Mouse (Mus musculus): ENCODE results near the gene Cacnb1. TPM values are rescaled to one million over a fixed set of nuclear protein-coding genes. Genes with fewer than 3 reads are reported as not detected.

Cacnb1 gene
- polyA plus RNA-seq, 1 experiment from 2014 or later, result 1.2 TPM

DNA sequence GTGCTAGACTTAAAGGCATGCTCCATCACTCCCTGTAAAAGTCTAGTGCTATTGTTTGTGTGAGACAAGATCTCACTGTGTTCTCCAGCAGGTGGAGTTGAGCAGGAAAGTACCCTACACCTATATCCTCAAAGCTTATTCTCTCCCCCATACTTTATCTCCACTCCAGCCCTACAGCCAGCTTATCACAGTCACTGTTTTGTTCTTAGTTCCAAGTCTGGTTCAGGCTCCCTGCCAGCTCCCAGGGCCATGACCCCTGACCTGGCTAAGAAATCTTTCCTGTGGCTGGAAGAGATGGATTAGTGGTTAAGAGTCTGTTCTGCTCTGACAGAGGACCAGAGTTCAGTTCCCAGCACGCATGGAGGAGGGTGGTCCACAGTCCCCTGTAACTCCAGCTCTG is 23.6 kb upstream of the Cacnb1 start:
- Histone ChIP-seq H3K4me3 (ENCODE audit: low read depth, low read length) (no peak overlapping the region), H3K9me3 (replicated peaks; ENCODE audit: control insufficient read depth, low read length) (no peaks in the 10 kb centered on the region), H3K4me1 (ENCODE audit: control insufficient read depth, low read depth, low read length) (no peaks in the 10 kb centered on the region), H3K27ac (ENCODE audit: low read length) (no peak overlapping the region), H3K36me3 (ENCODE audit: control insufficient read depth, insufficient read depth) (no peaks in the 10 kb centered on the region), H3K9ac (ENCODE audit: low read depth, low read length) (no peak overlapping the region), H3K27me3 (ENCODE audit: control insufficient read depth, insufficient read depth, low read depth, low read length) (peaks cover 16% of the 10 kb centered on the region), H3K4me2 (ENCODE audit: low read depth, low read length) (no peak overlapping the region)
- 35% methylated on average over 1 of the region's 1 CpGs for WGBS (ENCODE audit: insufficient replicate concordance)
- ATAC-seq (ENCODE audit: low read depth), result no peak

DNA sequence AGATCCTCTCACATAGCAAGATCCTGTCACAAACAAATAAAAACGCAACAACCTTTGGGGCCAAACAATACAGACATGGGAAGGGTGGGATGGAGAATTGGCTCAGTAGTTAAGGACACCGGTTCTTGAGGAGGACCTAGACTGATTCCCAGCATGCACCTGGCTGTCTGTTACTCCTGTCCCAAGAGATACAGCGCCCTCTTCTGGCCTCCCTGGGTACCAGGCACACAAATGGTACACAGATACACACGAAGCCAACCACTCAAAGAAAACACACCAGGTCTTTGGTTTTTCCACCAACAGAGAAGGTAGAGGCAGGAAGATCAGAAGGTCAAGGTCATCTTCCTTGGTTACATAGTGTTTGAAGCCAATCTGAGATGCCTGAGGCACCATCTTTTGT is 22.8 kb upstream of the Cacnb1 start:
- no peak for ATAC-seq (ENCODE audit: low read depth)
- Histone ChIP-seq H3K4me1 (ENCODE audit: control insufficient read depth, low read depth, low read length) (no peaks in the 10 kb centered on the region), H3K9me3 (replicated peaks; ENCODE audit: control insufficient read depth, low read length) (no peaks in the 10 kb centered on the region), H3K4me3 (ENCODE audit: low read depth, low read length) (no peak overlapping the region), H3K9ac (ENCODE audit: low read depth, low read length) (no peak overlapping the region), H3K4me2 (ENCODE audit: low read depth, low read length) (no peak overlapping the region), H3K27me3 (ENCODE audit: control insufficient read depth, insufficient read depth, low read depth, low read length) (peaks cover 7% of the 10 kb centered on the region), H3K36me3 (ENCODE audit: control insufficient read depth, insufficient read depth) (no peaks in the 10 kb centered on the region), H3K27ac (ENCODE audit: low read length) (no peak overlapping the region)
- WGBS (ENCODE audit: insufficient replicate concordance), result 51% methylated on average over 4 of the region's 4 CpGs

DNA sequence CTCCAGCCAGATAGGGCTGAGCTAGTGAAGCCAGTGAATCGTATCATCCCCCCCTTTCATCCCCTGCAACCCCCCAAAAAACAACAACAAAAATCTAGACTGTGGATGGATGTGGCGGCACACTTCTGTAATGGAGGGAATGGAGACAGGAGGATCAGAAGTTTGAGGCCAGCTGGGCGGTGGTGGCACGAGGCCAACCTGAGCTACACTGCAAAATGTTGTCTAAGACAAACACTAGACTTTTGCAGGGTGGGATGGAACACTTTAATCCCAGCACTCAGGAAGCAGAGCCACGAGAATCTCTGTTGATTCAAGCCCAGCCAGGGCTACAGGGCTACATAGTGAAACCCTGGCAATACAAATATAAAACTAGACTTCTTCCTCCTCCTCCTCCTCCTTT is 21.2 kb upstream of the Cacnb1 start:
- ATAC-seq (ENCODE audit: low read depth), result no peak
- no peaks in the 10 kb centered on the region for H3K4me1 ChIP-seq (ENCODE audit: control insufficient read depth, low read depth, low read length)
- 50% methylated on average over 5 of the region's 5 CpGs for WGBS (ENCODE audit: insufficient replicate concordance)

DNA sequence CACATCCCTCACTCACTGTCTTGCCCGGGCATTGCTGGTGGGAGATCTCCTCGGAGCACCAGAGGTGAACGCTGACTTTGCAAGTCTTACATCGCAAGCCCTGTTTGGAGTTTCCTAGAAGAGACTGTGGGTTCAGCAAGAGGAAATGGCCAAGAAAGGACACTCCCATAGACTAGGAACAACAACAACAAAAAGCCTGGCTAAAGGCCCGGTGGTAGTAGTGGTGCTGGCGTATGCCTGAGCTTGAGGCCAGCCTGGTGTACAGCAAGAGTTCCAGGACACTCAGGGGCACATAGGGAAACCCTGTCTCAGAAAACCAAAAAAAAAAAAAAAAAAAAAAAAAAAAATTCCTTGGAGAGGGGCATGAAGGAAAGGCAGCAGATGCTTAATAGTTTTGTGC is 19.9 kb upstream of the Cacnb1 start:
- WGBS (ENCODE audit: insufficient replicate concordance), result 69% methylated on average over 6 of the region's 6 CpGs
- no peak for ATAC-seq (ENCODE audit: low read depth)

More for the DNA sequence above, 21.2 kb upstream of the Cacnb1 start:
- H3K4me3 ChIP-seq (ENCODE audit: low read depth, low read length), result no peak overlapping the region
- H3K9me3 ChIP-seq (replicated peaks; ENCODE audit: control insufficient read depth, low read length), result no peaks in the 10 kb centered on the region
- H3K4me2 ChIP-seq (ENCODE audit: low read depth, low read length), result no peak overlapping the region
- H3K9ac ChIP-seq (ENCODE audit: low read depth, low read length), result no peak overlapping the region
- no peaks in the 10 kb centered on the region; the same call in 1 of the 2 replicates for H3K27me3 ChIP-seq (ENCODE audit: control insufficient read depth, insufficient read depth, low read depth, low read length)
- no peak overlapping the region for H3K27ac ChIP-seq (ENCODE audit: low read length)
- no peaks in the 10 kb centered on the region for H3K36me3 ChIP-seq (ENCODE audit: control insufficient read depth, insufficient read depth)

DNA sequence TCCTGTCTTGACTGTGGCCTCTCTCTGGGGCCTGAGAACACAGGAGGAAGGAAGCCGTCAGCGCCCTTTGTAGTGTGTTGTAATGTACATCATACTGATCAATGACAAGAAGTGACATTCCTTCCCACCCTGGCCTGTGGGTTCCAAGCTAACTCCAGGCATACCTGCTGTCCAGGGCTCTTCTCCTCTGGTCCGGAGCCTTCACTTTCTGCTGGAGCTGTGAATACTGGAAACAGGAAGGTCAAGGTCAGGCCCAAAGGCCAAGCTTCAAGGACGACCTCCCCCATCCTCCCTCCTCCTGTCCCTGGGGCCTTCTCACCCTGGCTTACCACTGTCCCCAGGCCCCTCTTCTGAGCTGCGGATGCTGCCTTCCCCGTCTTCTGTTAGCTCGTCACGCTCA is 18.1 kb upstream of the Cacnb1 start:
- 52% methylated on average over 8 of the region's 8 CpGs for WGBS (ENCODE audit: insufficient replicate concordance)
- H3K9me3 ChIP-seq (replicated peaks; ENCODE audit: control insufficient read depth, low read length), result no peaks in the 10 kb centered on the region
- H3K36me3 ChIP-seq (ENCODE audit: control insufficient read depth, insufficient read depth), result no peaks in the 10 kb centered on the region
- H3K4me2 ChIP-seq (ENCODE audit: low read depth, low read length), result no peak overlapping the region
- no peak for ATAC-seq (ENCODE audit: low read depth)
- peaks cover 14% of the 10 kb centered on the region for H3K27me3 ChIP-seq (ENCODE audit: control insufficient read depth, insufficient read depth, low read depth, low read length)
- H3K27ac ChIP-seq (ENCODE audit: low read length), result no peak overlapping the region
- H3K4me1 ChIP-seq (ENCODE audit: control insufficient read depth, low read depth, low read length), result peaks cover 2% of the 10 kb centered on the region; the same call in 1 of the 2 replicates
- no peak overlapping the region for H3K4me3 ChIP-seq (ENCODE audit: low read depth, low read length)
- H3K9ac ChIP-seq (ENCODE audit: low read depth, low read length), result no peak overlapping the region

More for the DNA sequence above, 19.9 kb upstream of the Cacnb1 start:
- Histone ChIP-seq H3K4me1 (ENCODE audit: control insufficient read depth, low read depth, low read length) (no peaks in the 10 kb centered on the region), H3K9me3 (replicated peaks; ENCODE audit: control insufficient read depth, low read length) (no peaks in the 10 kb centered on the region), H3K4me3 (ENCODE audit: low read depth, low read length) (no peak overlapping the region), H3K36me3 (ENCODE audit: control insufficient read depth, insufficient read depth) (no peaks in the 10 kb centered on the region), H3K9ac (ENCODE audit: low read depth, low read length) (no peak overlapping the region), H3K4me2 (ENCODE audit: low read depth, low read length) (no peak overlapping the region), H3K27me3 (ENCODE audit: control insufficient read depth, insufficient read depth, low read depth, low read length) (peaks cover 2% of the 10 kb centered on the region; the same call in 1 of the 2 replicates), H3K27ac (ENCODE audit: low read length) (no peak overlapping the region)

DNA sequence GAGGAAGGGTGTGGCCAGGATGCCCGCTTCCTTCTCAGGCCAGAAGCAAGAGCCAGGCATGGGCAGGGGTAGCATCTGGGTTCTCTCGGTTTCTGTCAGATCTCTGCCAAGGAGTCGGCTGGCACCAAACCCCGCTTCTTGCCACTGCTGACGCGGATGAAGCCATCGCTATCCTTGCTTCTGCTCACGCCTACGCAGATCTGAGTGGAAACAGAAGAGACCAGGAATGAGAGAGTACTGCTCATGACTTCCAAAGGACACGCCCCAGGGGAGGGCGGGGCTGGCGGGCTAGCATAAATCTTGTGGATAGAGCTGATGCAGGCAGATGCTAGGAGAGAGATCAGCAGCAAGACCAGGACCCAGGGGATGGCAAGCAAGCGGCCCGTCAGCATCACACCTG is 15.0 kb upstream of the Cacnb1 start:
- 58% methylated on average over 14 of the region's 14 CpGs for WGBS (ENCODE audit: insufficient replicate concordance)
- no peak overlapping the region for H3K4me3 ChIP-seq (ENCODE audit: low read depth, low read length)
- H3K4me1 ChIP-seq (ENCODE audit: control insufficient read depth, low read depth, low read length), result peaks cover 4% of the 10 kb centered on the region; the same call in 1 of the 2 replicates
- H3K27ac ChIP-seq (ENCODE audit: low read length), result no peak overlapping the region
- no peak overlapping the region for H3K9ac ChIP-seq (ENCODE audit: low read depth, low read length)
- H3K4me2 ChIP-seq (ENCODE audit: low read depth, low read length), result no peak overlapping the region
- no peaks in the 10 kb centered on the region for H3K9me3 ChIP-seq (replicated peaks; ENCODE audit: control insufficient read depth, low read length)
- H3K27me3 ChIP-seq (ENCODE audit: control insufficient read depth, insufficient read depth, low read depth, low read length), result peaks cover 25% of the 10 kb centered on the region
- no peaks in the 10 kb centered on the region for H3K36me3 ChIP-seq (ENCODE audit: control insufficient read depth, insufficient read depth)
- ATAC-seq (ENCODE audit: low read depth), result no peak

DNA sequence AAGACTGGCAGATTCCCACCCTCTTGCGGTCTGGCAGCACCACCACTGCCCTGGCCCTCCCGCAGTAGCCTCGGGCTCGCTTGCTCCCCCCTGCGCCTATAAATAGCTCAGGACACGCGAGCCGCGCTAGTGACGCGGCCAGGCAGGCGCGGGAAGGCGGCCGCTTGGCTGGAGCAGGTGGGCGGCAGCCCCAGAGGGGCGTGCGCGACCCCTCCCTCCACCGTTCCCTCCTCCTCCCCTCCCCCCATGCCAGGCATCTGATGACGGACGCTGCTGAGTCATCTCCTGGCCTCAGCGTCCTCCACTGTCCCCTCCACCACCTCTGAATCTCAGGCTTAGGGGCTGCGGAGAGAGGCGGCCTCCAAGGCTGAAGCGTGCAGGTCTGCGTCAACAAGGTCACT is 13.1 kb upstream of the Cacnb1 start:
- Histone ChIP-seq H3K4me2 (ENCODE audit: low read depth, low read length) (peak overlapping the region; percentile 30; the same call in 1 of the 2 replicates), H3K9me3 (replicated peaks; ENCODE audit: control insufficient read depth, low read length) (no peaks in the 10 kb centered on the region), H3K4me3 (ENCODE audit: low read depth, low read length) (peak overlapping the region; percentile 12; the same call in 1 of the 2 replicates), H3K4me1 (ENCODE audit: control insufficient read depth, low read depth, low read length) (peaks cover 4% of the 10 kb centered on the region; the same call in 1 of the 2 replicates), H3K27me3 (ENCODE audit: control insufficient read depth, insufficient read depth, low read depth, low read length) (peaks cover 25% of the 10 kb centered on the region), H3K9ac (ENCODE audit: low read depth, low read length) (no peak overlapping the region), H3K27ac (ENCODE audit: low read length) (no peak overlapping the region), H3K36me3 (ENCODE audit: control insufficient read depth, insufficient read depth) (peaks cover 3% of the 10 kb centered on the region; the same call in 1 of the 2 replicates)
- no peak for ATAC-seq (ENCODE audit: low read depth)
- WGBS (ENCODE audit: insufficient replicate concordance), result 0% methylated on average over 26 of the region's 27 CpGs

DNA sequence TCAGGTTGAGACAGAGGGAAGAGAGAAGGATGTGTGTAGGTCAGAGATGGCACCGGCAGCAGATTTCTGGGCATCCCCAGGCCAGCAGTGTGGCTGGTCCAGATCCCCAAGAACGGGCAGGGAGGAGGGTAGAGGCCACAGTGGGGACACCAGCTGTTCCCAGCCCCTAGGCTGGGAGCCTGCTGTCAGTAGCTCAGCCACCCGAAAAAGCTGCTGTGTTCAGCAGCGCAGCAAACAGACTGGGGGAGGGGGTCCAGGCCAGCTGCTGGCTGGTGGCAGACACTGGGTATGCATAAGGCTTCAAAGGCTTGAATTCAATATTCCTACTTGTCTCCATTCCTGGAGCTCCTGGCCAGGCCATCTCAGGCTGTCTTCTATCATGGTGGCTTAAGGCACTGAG is 12.0 kb upstream of the Cacnb1 start:
- H3K9ac ChIP-seq (ENCODE audit: low read depth, low read length), result no peak overlapping the region
- no peak overlapping the region for H3K4me3 ChIP-seq (ENCODE audit: low read depth, low read length)
- H3K4me1 ChIP-seq (ENCODE audit: control insufficient read depth, low read depth, low read length), result peaks cover 4% of the 10 kb centered on the region; the same call in 1 of the 2 replicates
- H3K36me3 ChIP-seq (ENCODE audit: control insufficient read depth, insufficient read depth), result peaks cover 13% of the 10 kb centered on the region
- no peak overlapping the region for H3K27ac ChIP-seq (ENCODE audit: low read length)
- H3K4me2 ChIP-seq (ENCODE audit: low read depth, low read length), result no peak overlapping the region
- H3K9me3 ChIP-seq (replicated peaks; ENCODE audit: control insufficient read depth, low read length), result no peaks in the 10 kb centered on the region
- H3K27me3 ChIP-seq (ENCODE audit: control insufficient read depth, insufficient read depth, low read depth, low read length), result peaks cover 25% of the 10 kb centered on the region
- WGBS (ENCODE audit: insufficient replicate concordance), result 42% methylated on average over 4 of the region's 4 CpGs
- no peak for ATAC-seq (ENCODE audit: low read depth)

DNA sequence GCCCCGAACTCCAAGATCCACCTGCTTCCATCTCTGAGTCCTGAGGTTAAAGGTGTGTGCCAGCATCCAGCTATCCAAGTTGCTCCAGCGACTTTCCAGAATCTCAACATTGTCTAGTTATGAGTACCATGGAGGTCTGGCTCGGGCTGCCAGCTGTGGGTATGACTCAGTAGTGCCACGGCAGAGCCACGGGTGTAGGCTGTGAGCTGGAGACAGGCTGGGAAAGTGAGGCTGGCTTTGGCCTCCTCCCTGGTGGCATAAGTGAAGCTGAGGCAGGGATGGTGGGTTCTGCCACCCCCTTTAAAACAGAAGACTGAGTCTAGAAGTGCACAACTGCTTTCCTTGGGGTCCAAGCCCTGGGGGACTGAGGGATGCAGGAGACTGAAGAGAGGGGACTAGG is 11.2 kb upstream of the Cacnb1 start:
- Histone ChIP-seq H3K4me3 (ENCODE audit: low read depth, low read length) (no peak overlapping the region), H3K9me3 (replicated peaks; ENCODE audit: control insufficient read depth, low read length) (no peaks in the 10 kb centered on the region), H3K9ac (ENCODE audit: low read depth, low read length) (no peak overlapping the region), H3K4me2 (ENCODE audit: low read depth, low read length) (no peak overlapping the region), H3K27me3 (ENCODE audit: control insufficient read depth, insufficient read depth, low read depth, low read length) (peaks cover 25% of the 10 kb centered on the region), H3K4me1 (ENCODE audit: control insufficient read depth, low read depth, low read length) (peaks cover 4% of the 10 kb centered on the region; the same call in 1 of the 2 replicates), H3K27ac (ENCODE audit: low read length) (no peak overlapping the region), H3K36me3 (ENCODE audit: control insufficient read depth, insufficient read depth) (peaks cover 21% of the 10 kb centered on the region)
- WGBS (ENCODE audit: insufficient replicate concordance), result 62% methylated on average over 5 of the region's 5 CpGs
- no peak for ATAC-seq (ENCODE audit: low read depth)

Data from liver, embryonic 16.5 days (tissue).